Mouse (Mus musculus) forebrain, embryonic 13.5 days (tissue): ENCODE measurements at regions not wholly inside any gene's neighbourhood (a gene's known extent, or its start where the extent isn't known, plus 50 kb on each side); places are given as distances from the start of the nearest gene placed in this dataset.

Experiments used
- ATAC-seq: fragments of 200-750 bp; cut with Nextera tagmentation; 2 replicates; pipeline ENCODE4 v1.8.0; 2017
- H3K27ac ChIP-seq: fragments of 300-500 bp; sonication (generic); 2 replicates; pipeline ENCODE4 v1.5.1; 2015; ENCODE audit warnings: inconsistent platforms, mild to moderate bottlenecking, moderate library complexity
- H3K27me3 ChIP-seq: fragments of 300-500 bp; sonication (generic); 2 replicates; pipeline ENCODE4 v1.6.1; 2015; ENCODE audit warnings: mild to moderate bottlenecking, inconsistent platforms
- H3K36me3 ChIP-seq: fragments of 300-500 bp; sonication (generic); 2 replicates; pipeline ENCODE4 v1.6.1; 2015; ENCODE audit warnings: mild to moderate bottlenecking, inconsistent platforms; ENCODE audit not compliant: poor library complexity, severe bottlenecking
- H3K4me1 ChIP-seq: fragments of 300-500 bp; sonication (generic); 2 replicates; pipeline ENCODE4 v1.6.1; 2015; ENCODE audit warnings: inconsistent platforms
- H3K4me2 ChIP-seq: fragments of 300-500 bp; sonication (generic); 2 replicates; pipeline ENCODE4 v1.6.1; 2015; ENCODE audit warnings: inconsistent platforms, mild to moderate bottlenecking, moderate library complexity
- H3K4me3 ChIP-seq: fragments of 300-500 bp; sonication (generic); 2 replicates; pipeline ENCODE4 v1.5.1; 2015; ENCODE audit warnings: mild to moderate bottlenecking, inconsistent platforms
- H3K9ac ChIP-seq: fragments of 300-500 bp; sonication (generic); 2 replicates; pipeline ENCODE4 v1.6.1; 2015; ENCODE audit warnings: mild to moderate bottlenecking, inconsistent platforms
- H3K9me3 ChIP-seq: fragments of 300-500 bp; sonication (generic); replicated peaks from 2 replicates; pipeline ENCODE4 v1.6.1; 2016; ENCODE audit warnings: inconsistent platforms
- WGBS: fragments of 180-500 bp; shearing (Covaris S2); methylation state at CpG from one replicate; pipeline ENCODE4 v1.1.7; 2015; 5-methylcytosine and 5-hydroxymethylcytosine counted together

GRCm38 (mm10) chr16:46617544-46618335 is 119.4 kb upstream of the Nectin3 start:
- no peaks in the 10 kb centered on the region for H3K27me3 ChIP-seq
- no peak overlapping the region for H3K4me3 ChIP-seq
- H3K27ac ChIP-seq = no peak overlapping the region
- no peaks in the 10 kb centered on the region for H3K4me1 ChIP-seq
- H3K9ac ChIP-seq = no peak overlapping the region
- H3K9me3 ChIP-seq = no peaks in the 10 kb centered on the region
- no peaks in the 10 kb centered on the region for H3K36me3 ChIP-seq
- 52% methylated on average over 13 of the region's 13 CpGs for WGBS
- ATAC-seq = no peak
- no peak overlapping the region for H3K4me2 ChIP-seq

- Histone ChIP-seq H3K4me2 (no peak overlapping the region), H3K36me3 (no peaks in the 10 kb centered on the region), H3K9ac (no peak overlapping the region), H3K4me1 (no peaks in the 10 kb centered on the region), H3K4me3 (no peak overlapping the region), H3K27ac (no peak overlapping the region), H3K9me3 (no peaks in the 10 kb centered on the region), H3K27me3 (no peaks in the 10 kb centered on the region)
- ATAC-seq = no peak
These were observed 118.3 kb upstream of the Nectin3 start for GRCm38 (mm10) chr16:46616606-46617005.

- no peak overlapping the region for H3K4me2 ChIP-seq
- 82% methylated on average over 5 of the region's 5 CpGs for WGBS
- H3K4me3 ChIP-seq = no peak overlapping the region
- no peak overlapping the region for H3K9ac ChIP-seq
- no peaks in the 10 kb centered on the region for H3K9me3 ChIP-seq
- no peak for ATAC-seq
- H3K36me3 ChIP-seq = no peaks in the 10 kb centered on the region
- no peaks in the 10 kb centered on the region for H3K27me3 ChIP-seq
- H3K27ac ChIP-seq = no peak overlapping the region
- H3K4me1 ChIP-seq = no peaks in the 10 kb centered on the region
These were observed 114.9 kb upstream of the Nectin3 start for GRCm38 (mm10) chr16:46613062-46613818.

GRCm38 (mm10) chr16:46605879-46606203 is 107.5 kb upstream of the Nectin3 start:
- Histone ChIP-seq H3K9ac (no peak overlapping the region), H3K36me3 (no peaks in the 10 kb centered on the region), H3K27me3 (no peaks in the 10 kb centered on the region)

DNA sequence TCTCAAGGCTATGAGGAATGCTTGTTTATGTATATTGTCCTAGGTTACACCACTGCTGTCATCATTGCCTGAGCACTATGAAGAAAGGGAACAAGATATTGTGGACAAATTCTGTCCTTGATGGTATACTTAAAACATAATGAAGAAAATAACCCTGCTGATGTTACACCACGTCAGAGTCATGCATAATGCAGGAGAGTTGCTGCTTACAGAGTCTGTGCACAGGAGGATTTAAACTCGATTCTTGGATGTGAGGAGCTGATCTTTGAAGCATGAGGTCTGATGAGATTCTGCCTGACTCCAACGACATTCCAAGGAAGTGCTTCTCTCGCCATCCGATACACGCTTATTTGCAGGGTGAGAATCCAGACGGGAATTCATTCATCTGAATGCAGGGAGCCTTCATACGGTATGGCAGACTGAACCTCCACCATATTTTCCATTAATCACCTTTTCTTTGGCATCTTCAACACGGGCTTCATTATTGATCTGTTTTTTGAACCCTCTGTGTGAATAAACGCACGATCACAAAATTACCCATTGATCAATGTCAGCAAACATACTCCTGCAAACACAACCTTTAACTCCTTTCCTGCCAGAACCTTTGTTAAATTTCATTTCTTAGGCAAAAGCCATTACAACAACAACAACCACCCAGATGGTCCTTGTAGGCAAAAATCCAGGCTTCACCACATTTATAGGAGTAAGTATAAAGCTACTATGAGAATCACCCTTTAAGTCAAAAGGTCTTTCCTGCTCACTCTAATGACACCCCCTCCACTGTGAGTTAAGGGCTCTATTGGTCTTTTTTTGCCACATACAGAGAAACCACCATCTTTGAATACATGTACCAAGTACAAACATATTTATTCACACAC is 106.9 kb upstream of the Nectin3 start:
- Histone ChIP-seq H3K9ac (no peak overlapping the region), H3K4me3 (no peak overlapping the region), H3K9me3 (no peaks in the 10 kb centered on the region), H3K27ac (no peak overlapping the region), H3K27me3 (no peaks in the 10 kb centered on the region), H3K4me2 (no peak overlapping the region), H3K36me3 (no peaks in the 10 kb centered on the region), H3K4me1 (peaks cover 7% of the 10 kb centered on the region; the same call in 1 of the 2 replicates)
- ATAC-seq = peak; percentile 44
- WGBS = 67% methylated on average over 11 of the region's 11 CpGs

More at GRCm38 (mm10) chr16:46605879-46606203, 107.5 kb upstream of the Nectin3 start:
- no peak overlapping the region for H3K27ac ChIP-seq
- no peaks in the 10 kb centered on the region for H3K9me3 ChIP-seq
- H3K4me1 ChIP-seq = peaks cover 7% of the 10 kb centered on the region; the same call in 1 of the 2 replicates
- H3K4me3 ChIP-seq = no peak overlapping the region
- peak; percentile 56; the same call in 1 of the 2 replicates for ATAC-seq
- H3K4me2 ChIP-seq = no peak overlapping the region

DNA sequence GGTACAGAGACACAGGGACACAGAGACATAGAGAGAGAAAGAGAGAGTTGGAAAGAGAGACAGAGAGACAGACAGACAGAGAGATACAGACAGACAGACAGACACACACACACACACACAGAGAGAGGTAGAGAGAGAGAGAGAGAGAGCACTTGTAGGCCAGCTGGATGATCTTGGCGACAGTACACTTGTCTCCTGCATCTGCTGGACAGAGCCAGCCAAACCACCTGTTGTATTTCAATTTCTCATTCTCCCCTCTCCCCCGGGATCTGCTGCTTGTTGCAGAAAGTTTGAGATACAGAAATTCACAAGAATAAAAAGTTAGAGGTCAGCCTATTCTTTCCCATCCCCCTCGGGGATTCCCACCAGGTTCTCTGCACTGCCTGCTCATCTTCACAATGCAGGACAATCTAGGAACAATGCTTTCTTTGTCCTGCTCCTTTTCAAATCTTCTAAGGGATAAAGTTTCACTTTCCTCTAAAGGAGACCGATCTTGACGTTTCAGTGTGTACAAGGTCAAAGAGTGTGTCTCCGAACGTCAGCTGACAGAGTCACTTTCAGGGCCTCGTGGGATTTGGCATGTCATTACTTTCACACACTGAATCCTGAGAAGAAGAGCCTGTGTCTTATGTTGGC is 94.4 kb upstream of the Nectin3 start:
- no peak overlapping the region for H3K4me2 ChIP-seq
- ATAC-seq = no peak
- no peaks in the 10 kb centered on the region for H3K9me3 ChIP-seq
- H3K36me3 ChIP-seq = no peaks in the 10 kb centered on the region
- H3K4me1 ChIP-seq = no peaks in the 10 kb centered on the region
- no peak overlapping the region for H3K9ac ChIP-seq
- no peaks in the 10 kb centered on the region for H3K27me3 ChIP-seq
- no peak overlapping the region for H3K4me3 ChIP-seq
- 26% methylated on average over 8 of the region's 8 CpGs for WGBS
- H3K27ac ChIP-seq = no peak overlapping the region

GRCm38 (mm10) chr16:46587056-46587455 is 88.7 kb upstream of the Nectin3 start:
- 74% methylated on average over 1 of the region's 1 CpGs for WGBS
- Histone ChIP-seq H3K9ac (no peak overlapping the region), H3K4me1 (no peaks in the 10 kb centered on the region), H3K4me3 (no peak overlapping the region), H3K27ac (no peak overlapping the region), H3K27me3 (no peaks in the 10 kb centered on the region), H3K9me3 (no peaks in the 10 kb centered on the region), H3K36me3 (no peaks in the 10 kb centered on the region), H3K4me2 (no peak overlapping the region)
- ATAC-seq = no peak

DNA sequence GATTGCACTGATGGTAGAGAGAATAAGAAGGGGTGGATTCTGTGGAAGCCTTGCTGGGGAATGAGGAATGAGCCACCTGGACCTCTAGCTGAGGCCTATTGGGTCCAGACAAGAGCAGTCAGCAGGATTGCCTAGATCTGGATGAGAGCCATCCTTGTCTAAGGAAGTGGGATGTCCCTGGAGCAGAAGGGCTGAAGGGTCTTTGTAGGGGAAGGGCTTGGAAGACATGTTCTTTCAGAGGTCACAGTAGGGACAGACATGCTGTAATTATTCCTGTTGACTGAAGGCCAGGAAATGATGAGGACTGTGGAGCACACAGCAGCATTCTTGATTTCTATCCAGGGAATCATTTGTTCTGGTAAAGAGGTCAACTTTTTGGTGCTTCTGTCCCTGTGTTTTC is 86.2 kb upstream of the Nectin3 start:
- ATAC-seq = no peak
- H3K36me3 ChIP-seq = no peaks in the 10 kb centered on the region
- H3K9ac ChIP-seq = no peak overlapping the region
- no peak overlapping the region for H3K4me2 ChIP-seq
- H3K9me3 ChIP-seq = no peaks in the 10 kb centered on the region
- H3K4me1 ChIP-seq = no peaks in the 10 kb centered on the region
- H3K27me3 ChIP-seq = no peaks in the 10 kb centered on the region
- H3K4me3 ChIP-seq = no peak overlapping the region
- no peak overlapping the region for H3K27ac ChIP-seq

- Histone ChIP-seq H3K9me3 (no peaks in the 10 kb centered on the region), H3K27me3 (no peaks in the 10 kb centered on the region), H3K4me3 (no peak overlapping the region), H3K4me2 (no peak overlapping the region), H3K9ac (no peak overlapping the region), H3K36me3 (no peaks in the 10 kb centered on the region), H3K27ac (no peak overlapping the region), H3K4me1 (no peaks in the 10 kb centered on the region)
- WGBS = 88% methylated on average over 10 of the region's 10 CpGs
- ATAC-seq = no peak
These were observed 82.8 kb upstream of the Nectin3 start for GRCm38 (mm10) chr16:46581115-46581514.

GRCm38 (mm10) chr16:46574221-46574620 is 75.9 kb upstream of the Nectin3 start:
- no peak overlapping the region for H3K9ac ChIP-seq
- no peaks in the 10 kb centered on the region for H3K9me3 ChIP-seq
- WGBS = 62% methylated on average over 6 of the region's 6 CpGs
- H3K4me1 ChIP-seq = no peaks in the 10 kb centered on the region
- no peak overlapping the region for H3K4me2 ChIP-seq
- no peak overlapping the region for H3K4me3 ChIP-seq
- ATAC-seq = no peak
- no peaks in the 10 kb centered on the region for H3K36me3 ChIP-seq
- no peaks in the 10 kb centered on the region for H3K27me3 ChIP-seq
- no peak overlapping the region for H3K27ac ChIP-seq

- no peaks in the 10 kb centered on the region for H3K4me1 ChIP-seq
- no peak for ATAC-seq
- no peak overlapping the region for H3K4me2 ChIP-seq
- H3K4me3 ChIP-seq = no peak overlapping the region
- H3K9me3 ChIP-seq = no peaks in the 10 kb centered on the region
- no peak overlapping the region for H3K27ac ChIP-seq
- no peaks in the 10 kb centered on the region for H3K36me3 ChIP-seq
- H3K9ac ChIP-seq = no peak overlapping the region
- no peaks in the 10 kb centered on the region for H3K27me3 ChIP-seq
- WGBS = 68% methylated on average over 1 of the region's 1 CpGs
These were observed 69.1 kb upstream of the Nectin3 start for GRCm38 (mm10) chr16:46567446-46567845.
